Mouse (Mus musculus): ENCODE data around the gene Pde8b.

DNA sequence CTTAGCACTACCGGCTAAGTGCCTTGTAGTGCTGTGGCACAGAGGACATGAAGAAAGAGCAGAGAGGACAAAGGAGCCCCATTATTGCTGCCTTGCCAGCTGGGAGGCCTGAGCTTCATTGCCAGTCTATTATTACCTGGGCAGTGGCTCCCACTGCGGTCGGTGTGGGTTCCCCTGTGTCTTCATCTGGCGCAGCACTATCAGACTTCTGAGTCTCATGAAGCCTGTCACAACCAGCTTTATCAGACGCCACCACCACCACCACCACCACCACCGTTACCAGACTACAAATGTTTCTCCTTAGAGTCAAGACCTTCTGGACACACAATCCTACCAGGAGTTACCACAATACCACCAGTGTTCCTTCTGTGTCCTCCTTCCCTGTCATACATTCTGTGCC is 171.6 kb downstream of the Pde8b start:
- TF ChIP-seq FLI1 (IDR thresholded peaks at IDR 0.05; ENCODE audit: low read length): no peak
- TF ChIP-seq GATA1 (IDR thresholded peaks at IDR 0.05; ENCODE audit: borderline replicate concordance, low read length): no peak

All from megakaryocyte, embryonic 14.5 days (primary cell).